Comparison of ENCODE assay signal across 8 mouse cellular contexts in the genomic region with DNA sequence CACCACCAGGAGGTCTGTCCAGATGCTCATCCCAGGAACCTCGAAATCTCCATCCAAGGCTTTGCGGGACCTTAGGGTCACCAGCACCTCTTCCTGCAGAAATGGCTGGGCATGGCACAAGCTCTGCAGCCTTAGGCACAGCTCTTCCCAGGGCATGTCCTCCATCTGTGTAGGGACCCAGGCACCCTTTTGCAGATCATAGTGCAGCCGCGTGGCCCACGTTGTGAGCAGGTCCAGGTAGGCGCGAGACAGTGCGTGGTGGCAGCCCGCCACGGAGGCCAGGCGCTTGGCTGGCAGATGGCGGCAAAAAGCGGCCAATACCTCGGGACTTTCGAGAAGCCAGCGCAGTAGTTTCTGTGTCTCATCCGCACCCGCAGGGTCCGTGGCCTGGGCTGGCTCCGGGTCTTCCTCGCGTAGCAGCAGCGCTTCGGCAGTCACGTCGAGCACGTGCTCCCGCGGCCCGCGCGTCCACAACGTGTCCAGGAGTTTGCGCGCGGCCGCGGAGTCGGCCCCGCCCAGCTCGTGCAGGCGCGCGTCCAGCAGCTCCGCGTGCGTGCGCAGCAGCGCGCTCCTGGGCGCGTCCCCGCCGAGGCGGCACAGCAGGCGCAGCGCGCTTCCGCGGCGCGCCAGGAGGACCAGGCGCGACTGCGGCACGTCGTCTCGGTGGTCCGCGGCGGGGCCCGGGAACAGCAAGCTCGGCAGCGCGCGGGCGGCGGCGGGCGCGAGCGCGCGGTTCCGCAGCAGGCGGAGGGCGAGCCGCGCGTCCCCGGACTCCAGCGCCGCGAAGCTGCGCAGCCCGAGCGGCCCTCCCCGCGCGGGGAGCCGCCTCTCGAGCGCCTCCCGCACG. TPM values are rescaled to one million over a fixed set of nuclear protein-coding genes. Genes with fewer than 3 reads are reported as not detected.
DNase-seq lines count a peak whose midpoint lies in the region; ATAC-seq and TF ChIP-seq lines count a peak whose summit lies in the region.

A gene (plus strand): TSS at position 766 of the 847 bp plus-strand sequence.

- peak within 1 kb of the TSS; percentile 87 for H3K4me2 ChIP-seq in hindbrain, postnatal 0 days (ENCODE audit: low read depth, low read length)

- peak within 1 kb of the TSS; percentile 71 for H3K4me3 ChIP-seq in cortical plate, adult 2 months (ENCODE audit: insufficient read depth, low read length)
- H3K4me3 ChIP-seq in hindbrain, postnatal 0 days (ENCODE audit: low read length), result peak within 1 kb of the TSS; percentile 75
- peak within 1 kb of the TSS; percentile 95 for H3K4me3 ChIP-seq in left cerebral cortex, adult 2 months
- H3K4me3 ChIP-seq in macrophage (ENCODE audit: inconsistent target), result peak within 1 kb of the TSS; percentile 59

- DNase-seq in adipocyte (ENCODE audit: low spot score), result peak; percentile 9
- peak; percentile 83 to 87 for DNase-seq in gastrocnemius, adult 8-10 months (ENCODE audit: low spot score in 2 of 2)
- peak; percentile 96 for DNase-seq in hindbrain, postnatal 0 days (ENCODE audit: low spot score)
- DNase-seq in left cerebral cortex, adult 2 months (ENCODE audit: extremely low spot score in 1 of 2, low spot score in 2 of 2), result peak; percentile 88 to 90
- peak; percentile 74 for DNase-seq in retina, postnatal 7 days (ENCODE audit: low read depth, low spot score)
- DNase-seq in urinary bladder, adult 18-20 months (ENCODE audit: low spot score in 2 of 2), result peak; percentile 70 to 92

- intact Hi-C loops in left cerebral cortex, adult 2 months (cut with DNase I), result loop anchor here (5.0 kb wide), 2 partner anchors 116 to 239 kb away; a partner anchor contains a TSS

- peak; percentile 50; the same call in 1 of the 2 replicates for TF ChIP-seq POLR2A in cortical plate, adult 2 months (IDR thresholded peaks at IDR 0.05; ENCODE audit: extremely low read depth, insufficient read depth, low read length)

- H3K36me3 ChIP-seq in hindbrain, postnatal 0 days (ENCODE audit: insufficient read depth, low read length), result no peaks in the 10 kb centered on the region
- H3K36me3 ChIP-seq in macrophage (ENCODE audit: inconsistent target), result no peaks in the 10 kb centered on the region

- no peak for TF ChIP-seq CTCF in cortical plate, adult 2 months (IDR thresholded peaks at IDR 0.05; ENCODE audit: extremely low read depth, insufficient read depth, low read length)
- no peak for TF ChIP-seq CTCF in hindbrain, postnatal 0 days (IDR thresholded peaks at IDR 0.05; ENCODE audit: low read depth)
- no peak for TF ChIP-seq CTCF in left cerebral cortex, adult 2 months (IDR thresholded peaks at IDR 0.05)

- H3K9ac ChIP-seq in hindbrain, postnatal 0 days (replicated peaks; ENCODE audit: low read length), result peak within 1 kb of the TSS; percentile 81

- peak; percentile 90 for ATAC-seq in hindbrain, postnatal 0 days

- no peaks in the 10 kb centered on the region for H3K4me1 ChIP-seq in cortical plate, adult 2 months (ENCODE audit: control insufficient read depth, insufficient read depth, low read length)
- H3K4me1 ChIP-seq in hindbrain, postnatal 0 days (ENCODE audit: insufficient read depth, low read length), result peaks cover 10% of the 10 kb centered on the region

- H3K27ac ChIP-seq in cortical plate, adult 2 months (ENCODE audit: insufficient read depth, low read length), result peak within 1 kb of the TSS; percentile 97
- H3K27ac ChIP-seq in hindbrain, postnatal 0 days, result peak within 1 kb of the TSS; percentile 99
- H3K27ac ChIP-seq in left cerebral cortex, adult 2 months, result peak within 1 kb of the TSS; percentile 98
- no peak within 1 kb of the TSS for H3K27ac ChIP-seq in macrophage

- 4% methylated on average over 81 of the region's 105 CpGs for WGBS in hindbrain, postnatal 0 days
- WGBS in macrophage (ENCODE audit: missing documents), result 6% methylated on average over 70 of the region's 105 CpGs

- H3K9me3 ChIP-seq in hindbrain, postnatal 0 days (ENCODE audit: low read length), result no peaks in the 10 kb centered on the region

- no peaks in the 10 kb centered on the region for H3K27me3 ChIP-seq in hindbrain, postnatal 0 days (ENCODE audit: insufficient read depth, low read length)

- no peaks in the 10 kb centered on the region; the same call in 1 of the 2 replicates for H3K79me2 ChIP-seq in macrophage (ENCODE audit: inconsistent target)

RNA-seq across cellular contexts. Expression of the gene that starts here (rescaled TPM):
- polyA plus RNA-seq in cortical plate, adult 2 months (2012; rRNA removed), result 10.9 and 11.7 TPM in 2 replicates
- total RNA-seq in gastrocnemius, adult 8-10 months (2022), result 1 to 10 TPM; 3.0 to 5.3 (median 3.2) TPM
- 11.9 and 27.4 TPM in 2 replicates for total RNA-seq in hindbrain, postnatal 0 days (2014; rRNA removed)
- polyA plus RNA-seq in hindbrain, postnatal 0 days (2015; fragmentation: Nextera tagmentation; extraction: Ambion mirVana), result 13.4 and 13.9 TPM in 2 replicates
- total RNA-seq in left cerebral cortex, adult 2 months (2021), result 10 to 100 TPM; 47.8 to 49.9 TPM
- 10 to 100 TPM in 1 of 26 experiments, 1 to 10 TPM in 21, under 1 TPM in 3, not detected in 1; 0.34 to 18.6 (median 2.6) TPM for total RNA-seq in macrophage (2018; cell fraction: chromatin; rRNA removed)
- total RNA-seq in macrophage (2018; cell fraction: cytosol; rRNA removed), result 1 to 10 TPM in 17 of 26 experiments, under 1 TPM in 9; 0.59 to 2.2 (median 1.1) TPM
- total RNA-seq in macrophage (2018; cell fraction: nucleus; rRNA removed), result 1 to 10 TPM in 24 of 26 experiments, under 1 TPM in 2; 0.58 to 5.3 (median 2.0) TPM
- 0.86 to 1.8 TPM (median 1.4 TPM) in 3 replicates for polyA plus RNA-seq in macrophage (2018)

Comparison
In these comparisons a context has a peak if more than half of its experiments do, and no peak if none do; other contexts are left out.
1. DNase-seq: peak in every context shown above with its lines; median percentile 96 in hindbrain, postnatal 0 days; 89 in left cerebral cortex, adult 2 months; 85 in gastrocnemius, adult 8-10 months; 81 in urinary bladder, adult 18-20 months; 74 in retina, postnatal 7 days; 9 in adipocyte.